Mouse (Mus musculus): ENCODE results near the gene Cntnap5c. TPM values are rescaled to one million over a fixed set of nuclear protein-coding genes. Genes with fewer than 3 reads are reported as not detected.

Cntnap5c gene
- polyA plus RNA-seq, 1 experiment: not detected

DNA sequence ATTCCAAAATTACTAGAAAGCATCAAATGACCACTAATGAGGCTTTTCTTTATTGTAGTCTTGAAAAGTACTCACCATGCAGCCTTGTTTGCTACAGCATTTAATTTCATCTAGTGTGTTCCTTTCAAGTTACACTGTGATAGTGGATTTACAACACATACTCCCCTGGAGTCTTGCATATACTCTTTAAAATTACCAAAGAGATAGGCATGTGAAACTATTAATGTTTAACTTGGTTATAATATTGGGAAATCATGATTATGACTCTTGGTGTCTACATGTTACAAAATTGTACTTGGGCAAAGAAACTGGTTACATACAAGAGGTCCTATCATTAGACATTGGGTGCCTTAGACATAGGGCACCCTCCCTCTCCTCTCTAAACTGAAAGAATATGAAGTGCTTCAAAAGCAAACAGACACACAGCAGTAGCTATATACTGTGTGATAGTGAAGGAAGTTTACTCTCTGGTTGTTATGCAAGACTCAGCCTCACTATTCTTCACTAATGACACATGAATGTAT lies 142.5 kb downstream of the Cntnap5c start:
- Histone ChIP-seq H3K27ac (replicated peaks; ENCODE audit: low read depth, low read length) (no peak overlapping the region), H3K4me3 (ENCODE audit: insufficient read depth, low read depth, low read length) (no peak overlapping the region), H3K4me1 (ENCODE audit: control insufficient read depth, insufficient read depth, insufficient read length, low read length) (no peaks in the 10 kb centered on the region)

DNA sequence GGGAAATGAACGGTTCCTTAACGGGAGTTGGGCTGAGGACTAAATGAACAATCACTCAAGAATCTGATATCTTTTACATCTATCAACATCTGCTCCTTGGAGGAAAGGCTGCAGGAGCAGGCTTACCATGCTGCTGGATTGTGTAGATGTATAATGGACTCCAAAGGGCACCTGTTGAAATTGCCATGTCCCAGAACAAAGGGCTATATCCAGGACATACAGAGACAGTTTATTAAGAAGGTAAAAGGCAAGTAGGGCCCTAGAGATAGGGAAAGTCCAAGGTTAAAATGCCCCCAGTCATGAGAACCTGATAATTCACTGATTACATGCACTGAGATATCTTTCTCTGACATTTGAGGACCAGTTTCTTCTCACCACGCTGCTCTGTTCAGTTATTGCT lies 214.9 kb downstream of the Cntnap5c start:
- Histone ChIP-seq H3K4me1 (ENCODE audit: control insufficient read depth, insufficient read depth, insufficient read length, low read length) (no peaks in the 10 kb centered on the region), H3K27ac (replicated peaks; ENCODE audit: low read depth, low read length) (no peak overlapping the region), H3K4me3 (ENCODE audit: insufficient read depth, low read depth, low read length) (no peak overlapping the region)

DNA sequence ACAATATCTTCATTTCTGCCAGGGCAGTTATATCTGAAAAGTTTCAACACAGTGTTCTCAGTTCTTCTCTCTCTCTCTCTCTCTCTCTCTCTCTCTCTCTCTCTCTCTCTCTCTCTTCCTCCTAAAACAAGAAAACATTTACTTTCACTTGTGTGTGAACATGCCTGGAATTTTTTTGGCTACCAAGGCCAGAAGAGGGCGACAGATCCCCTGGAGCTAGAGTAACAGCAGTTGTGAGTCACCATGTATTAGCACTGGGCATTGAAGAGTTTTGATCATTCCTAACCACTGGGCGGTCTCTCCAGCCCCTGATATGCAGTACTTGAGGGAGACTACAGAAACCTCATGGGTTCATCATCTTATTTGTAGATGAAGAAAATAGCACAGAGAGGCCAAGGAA lies 219.1 kb downstream of the Cntnap5c start:
- Histone ChIP-seq H3K4me3 (ENCODE audit: insufficient read depth, low read depth, low read length) (no peak overlapping the region), H3K4me1 (ENCODE audit: control insufficient read depth, insufficient read depth, insufficient read length, low read length) (no peaks in the 10 kb centered on the region), H3K27ac (replicated peaks; ENCODE audit: low read depth, low read length) (no peak overlapping the region)

DNA sequence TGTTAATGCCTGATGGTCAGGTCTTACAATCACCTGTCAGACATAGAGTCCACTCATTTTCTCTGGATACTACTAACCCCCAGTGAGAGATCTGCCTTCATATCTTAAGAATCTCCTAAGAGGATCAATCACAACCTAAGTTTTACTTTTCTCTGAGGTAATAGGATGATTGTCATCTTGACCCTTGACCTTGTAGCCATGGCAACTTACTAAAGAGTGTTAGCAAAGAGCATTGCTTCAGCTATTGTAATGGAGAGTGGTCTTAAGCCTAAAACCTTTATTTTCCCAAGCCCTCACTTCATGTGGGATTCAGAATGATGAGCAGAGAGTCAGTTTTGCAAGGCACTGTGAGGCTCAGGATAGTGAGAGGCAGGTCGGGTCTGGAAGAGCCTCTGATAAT lies 227.1 kb downstream of the Cntnap5c start:
- no peak overlapping the region for H3K4me3 ChIP-seq (ENCODE audit: insufficient read depth, low read depth, low read length)
- H3K27ac ChIP-seq (replicated peaks; ENCODE audit: low read depth, low read length): no peak overlapping the region
- no peaks in the 10 kb centered on the region for H3K4me1 ChIP-seq (ENCODE audit: control insufficient read depth, insufficient read depth, insufficient read length, low read length)

DNA sequence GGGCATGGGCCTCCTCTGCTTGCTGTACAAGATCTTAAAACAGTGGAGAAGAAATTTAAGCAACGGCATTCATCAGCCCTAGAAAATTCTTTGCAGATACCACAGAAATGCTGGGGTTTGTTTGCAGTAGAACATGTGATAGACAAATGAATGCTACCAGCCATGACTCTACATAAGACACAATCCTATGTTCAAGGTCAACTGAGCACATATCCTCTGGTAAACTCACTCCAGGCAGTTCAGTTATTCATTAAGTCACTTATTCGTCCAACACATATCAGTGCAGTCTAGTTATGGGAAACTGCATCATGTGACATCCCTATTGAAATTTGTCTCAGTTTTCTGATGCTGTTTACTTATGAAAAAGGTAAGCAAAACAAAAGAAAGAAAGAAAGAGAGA lies 229.7 kb downstream of the Cntnap5c start:
- Histone ChIP-seq H3K27ac (replicated peaks; ENCODE audit: low read depth, low read length) (no peak overlapping the region), H3K4me1 (ENCODE audit: control insufficient read depth, insufficient read depth, insufficient read length, low read length) (no peaks in the 10 kb centered on the region), H3K4me3 (ENCODE audit: insufficient read depth, low read depth, low read length) (no peak overlapping the region)

DNA sequence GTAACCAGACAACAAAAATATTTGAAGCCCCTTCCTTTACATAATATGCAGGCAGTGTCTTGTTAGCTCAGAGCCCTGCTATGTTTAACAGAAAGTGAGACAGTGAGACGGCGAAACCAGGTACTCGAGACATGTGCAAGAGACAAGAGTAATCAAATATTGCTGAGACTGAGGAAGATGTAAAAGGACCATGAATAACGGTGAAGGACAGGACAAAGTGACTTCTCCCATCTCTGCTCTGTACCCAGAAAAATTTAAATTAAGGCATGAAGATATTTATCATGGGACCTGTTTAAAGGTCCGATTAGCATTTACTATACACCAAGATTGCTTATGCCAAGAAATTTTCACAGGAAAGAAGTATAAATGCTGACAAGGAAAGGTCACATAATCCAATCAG lies 233.5 kb downstream of the Cntnap5c start:
- no peaks in the 10 kb centered on the region for H3K4me1 ChIP-seq (ENCODE audit: control insufficient read depth, insufficient read depth, insufficient read length, low read length)
- H3K27ac ChIP-seq (replicated peaks; ENCODE audit: low read depth, low read length): no peak overlapping the region
- no peak overlapping the region for H3K4me3 ChIP-seq (ENCODE audit: insufficient read depth, low read depth, low read length)

DNA sequence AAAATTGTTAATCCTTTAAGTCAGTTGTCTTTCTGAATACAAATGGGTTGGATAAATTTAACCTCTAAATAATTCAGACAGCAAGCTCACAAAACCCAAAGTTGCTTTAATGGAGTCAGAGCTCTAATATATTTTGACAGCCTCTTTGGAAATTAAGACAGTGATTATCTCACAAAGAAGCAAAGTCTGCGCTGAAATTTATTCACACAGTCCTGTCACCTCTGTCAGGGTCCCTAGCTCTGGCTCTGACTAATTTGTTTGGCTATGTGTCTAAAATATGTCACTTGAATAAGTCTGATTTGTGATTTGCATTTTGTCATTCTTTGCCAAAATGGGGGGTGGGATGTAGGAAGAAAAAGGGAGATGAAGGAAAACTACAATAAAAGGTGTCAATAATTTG lies 234.0 kb downstream of the Cntnap5c start:
- Histone ChIP-seq H3K4me3 (ENCODE audit: insufficient read depth, low read depth, low read length) (no peak overlapping the region), H3K4me1 (ENCODE audit: control insufficient read depth, insufficient read depth, insufficient read length, low read length) (no peaks in the 10 kb centered on the region), H3K27ac (replicated peaks; ENCODE audit: low read depth, low read length) (no peak overlapping the region)

DNA sequence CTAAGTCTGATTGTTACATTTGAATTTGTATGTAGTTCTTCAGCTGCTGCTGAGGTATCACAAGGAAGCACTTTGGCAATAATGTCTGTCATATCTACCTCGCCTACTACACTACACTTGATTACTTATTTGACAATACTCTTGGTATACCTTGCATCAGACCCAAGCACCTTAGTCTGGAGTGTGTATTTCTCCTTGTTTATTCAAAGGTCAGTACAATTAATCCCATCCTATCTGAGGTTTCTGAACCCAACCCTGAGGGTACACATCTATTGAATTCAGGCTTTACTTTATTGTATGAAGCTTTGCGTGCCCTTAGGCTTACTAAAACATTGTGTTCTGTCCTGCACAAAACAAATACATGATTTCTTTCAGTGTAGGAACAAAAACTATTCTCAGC lies 235.1 kb downstream of the Cntnap5c start:
- Histone ChIP-seq H3K27ac (replicated peaks; ENCODE audit: low read depth, low read length) (no peak overlapping the region), H3K4me3 (ENCODE audit: insufficient read depth, low read depth, low read length) (no peak overlapping the region), H3K4me1 (ENCODE audit: control insufficient read depth, insufficient read depth, insufficient read length, low read length) (no peaks in the 10 kb centered on the region)

DNA sequence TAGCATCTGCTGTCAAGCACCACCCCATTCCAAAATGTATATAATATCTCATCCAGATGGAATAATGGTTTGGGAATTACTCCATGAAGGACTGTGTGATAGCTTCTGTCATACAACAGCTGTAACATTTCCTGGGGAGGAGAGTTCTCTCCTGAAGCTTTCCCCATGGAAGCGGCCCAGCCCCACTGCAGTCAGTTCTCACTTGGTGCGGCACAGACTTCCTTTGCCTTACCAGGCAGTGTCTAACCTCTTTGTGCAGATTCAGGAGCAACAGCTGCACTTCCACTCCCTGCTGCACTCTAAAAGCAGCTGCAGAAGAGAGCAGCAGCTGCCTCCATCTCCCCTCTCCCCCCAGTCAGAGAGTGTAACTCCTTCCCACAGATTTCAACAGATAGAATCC lies 271.8 kb downstream of the Cntnap5c start:
- H3K27ac ChIP-seq (replicated peaks; ENCODE audit: low read depth, low read length): no peak overlapping the region
- H3K4me1 ChIP-seq (ENCODE audit: control insufficient read depth, insufficient read depth, insufficient read length, low read length): no peaks in the 10 kb centered on the region
- no peak overlapping the region for H3K4me3 ChIP-seq (ENCODE audit: insufficient read depth, low read depth, low read length)

DNA sequence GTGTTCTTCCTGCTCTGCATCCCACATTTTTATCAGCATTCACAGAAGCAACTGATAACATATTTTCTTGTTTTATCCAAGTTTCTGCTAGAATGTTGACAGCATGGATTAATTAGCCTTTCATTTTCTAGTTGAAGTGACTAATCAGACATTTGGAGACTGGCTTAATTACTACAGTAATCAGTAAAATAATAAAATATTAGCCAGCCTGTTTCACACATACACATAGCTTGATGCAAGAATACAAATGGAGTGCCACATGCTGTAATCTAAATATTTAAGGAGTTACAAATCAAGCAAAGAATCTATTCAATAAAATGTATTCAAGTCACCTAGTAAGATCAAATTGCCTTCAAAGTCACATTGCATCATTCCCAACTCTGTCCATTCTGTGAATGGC lies 275.8 kb downstream of the Cntnap5c start:
- Histone ChIP-seq H3K4me3 (ENCODE audit: insufficient read depth, low read depth, low read length) (no peak overlapping the region), H3K4me1 (ENCODE audit: control insufficient read depth, insufficient read depth, insufficient read length, low read length) (no peaks in the 10 kb centered on the region), H3K27ac (replicated peaks; ENCODE audit: low read depth, low read length) (no peak overlapping the region)

DNA sequence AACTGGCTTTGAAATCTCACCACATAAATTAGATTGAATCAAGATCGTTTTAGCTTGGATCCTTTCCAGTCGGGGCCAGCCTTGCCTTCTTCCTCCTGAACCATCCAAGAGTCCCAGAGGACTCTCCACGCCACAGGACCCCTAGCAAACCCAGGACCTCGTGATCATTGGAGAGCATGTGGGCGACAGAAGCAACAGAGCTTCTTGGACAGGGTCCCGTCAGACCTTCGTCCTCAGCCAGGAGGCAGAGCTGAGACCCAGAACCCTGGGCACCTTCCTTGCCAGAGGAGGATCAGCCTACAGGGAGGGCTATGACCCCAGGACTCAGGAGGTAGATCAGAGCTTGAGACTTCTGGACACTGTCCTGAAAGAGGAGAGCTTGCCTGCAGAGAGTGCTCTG lies 300.5 kb downstream of the Cntnap5c start:
- Histone ChIP-seq H3K4me1 (ENCODE audit: control insufficient read depth, insufficient read depth, insufficient read length, low read length) (no peaks in the 10 kb centered on the region), H3K27ac (replicated peaks; ENCODE audit: low read depth, low read length) (no peak overlapping the region), H3K4me3 (ENCODE audit: insufficient read depth, low read depth, low read length) (no peak overlapping the region)

DNA sequence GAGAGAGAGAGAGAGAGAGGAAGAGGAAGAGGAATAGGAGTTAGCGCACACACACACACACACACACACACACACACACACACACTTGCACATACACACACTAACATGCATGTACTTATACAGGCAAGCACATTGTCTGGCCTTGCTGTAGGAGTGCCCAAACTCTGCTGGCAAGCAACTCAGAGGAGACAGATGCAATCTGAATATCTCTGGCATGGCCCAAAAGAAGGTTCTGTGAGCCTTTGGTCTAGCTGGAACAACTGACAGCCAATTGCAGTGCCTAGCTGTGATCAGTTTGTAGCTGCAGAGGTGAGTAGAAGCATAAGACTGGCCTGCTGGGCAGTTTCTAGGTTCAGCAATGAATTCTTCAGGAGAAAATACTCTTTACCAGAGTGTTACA lies 313.3 kb downstream of the Cntnap5c start:
- Histone ChIP-seq H3K27ac (replicated peaks; ENCODE audit: low read depth, low read length) (no peak overlapping the region), H3K4me3 (ENCODE audit: insufficient read depth, low read depth, low read length) (no peak overlapping the region), H3K4me1 (ENCODE audit: control insufficient read depth, insufficient read depth, insufficient read length, low read length) (no peaks in the 10 kb centered on the region)

DNA sequence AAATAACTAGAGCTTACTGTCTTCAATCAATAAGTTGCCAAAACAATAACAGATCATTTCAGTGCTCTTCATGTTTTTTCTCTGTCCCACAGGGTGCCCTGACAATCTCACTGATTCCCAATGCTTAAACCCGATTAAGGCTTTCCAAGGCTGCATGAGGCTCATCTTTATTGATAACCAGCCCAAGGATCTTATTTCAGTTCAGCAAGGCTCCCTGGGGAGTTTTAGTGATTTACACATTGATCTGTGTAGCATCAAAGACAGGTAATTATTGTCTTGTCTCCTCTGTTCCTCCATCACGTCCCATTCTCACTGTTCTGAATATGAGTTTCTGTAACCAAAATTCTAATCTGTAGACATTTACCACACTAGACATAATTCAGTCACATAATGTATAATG lies 335.1 kb downstream of the Cntnap5c start:
- Histone ChIP-seq H3K27ac (replicated peaks; ENCODE audit: low read depth, low read length) (no peak overlapping the region), H3K4me1 (ENCODE audit: control insufficient read depth, insufficient read depth, insufficient read length, low read length) (no peaks in the 10 kb centered on the region), H3K4me3 (ENCODE audit: insufficient read depth, low read depth, low read length) (no peak overlapping the region)

DNA sequence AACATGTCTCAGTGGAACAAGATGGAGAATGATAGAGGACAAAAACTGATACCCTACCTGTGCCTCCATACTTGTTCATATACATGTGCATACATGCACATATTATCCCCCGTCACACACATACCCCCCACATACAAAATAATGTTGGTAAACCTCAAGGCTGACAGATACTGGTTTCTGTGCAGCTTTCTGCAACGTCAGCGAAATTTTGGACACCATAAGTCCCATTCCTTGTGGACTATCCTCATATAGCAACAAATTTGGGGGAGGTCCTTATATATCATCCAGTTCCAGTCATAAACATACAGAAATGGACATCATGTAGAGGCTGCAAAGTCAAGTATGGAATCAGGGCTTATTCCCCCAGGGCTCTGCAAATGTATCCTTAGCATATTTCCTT lies 338.5 kb downstream of the Cntnap5c start:
- no peaks in the 10 kb centered on the region for H3K4me1 ChIP-seq (ENCODE audit: control insufficient read depth, insufficient read depth, insufficient read length, low read length)
- no peak overlapping the region for H3K4me3 ChIP-seq (ENCODE audit: insufficient read depth, low read depth, low read length)
- no peak overlapping the region for H3K27ac ChIP-seq (replicated peaks; ENCODE audit: low read depth, low read length)

DNA sequence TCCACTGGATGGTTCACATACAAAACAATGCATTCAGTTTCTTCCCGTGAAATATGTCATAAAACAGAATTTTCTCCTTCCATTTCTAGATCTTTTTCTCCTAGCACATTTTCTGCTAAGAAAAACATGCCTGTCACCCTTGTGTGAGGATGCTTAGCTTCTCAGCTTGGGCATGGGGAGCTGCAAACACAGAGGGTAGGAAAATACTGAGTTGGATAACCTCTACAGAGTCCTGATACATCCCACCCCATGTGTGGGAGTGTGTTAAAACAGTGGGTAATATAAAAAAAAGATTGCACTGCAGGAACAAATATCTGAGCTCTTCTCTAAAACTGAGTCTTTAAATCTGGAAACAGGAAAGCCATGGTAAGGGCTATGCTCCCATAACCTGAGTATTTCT lies 339.0 kb downstream of the Cntnap5c start:
- H3K27ac ChIP-seq (replicated peaks; ENCODE audit: low read depth, low read length): no peak overlapping the region
- H3K4me1 ChIP-seq (ENCODE audit: control insufficient read depth, insufficient read depth, insufficient read length, low read length): no peaks in the 10 kb centered on the region
- H3K4me3 ChIP-seq (ENCODE audit: insufficient read depth, low read depth, low read length): no peak overlapping the region

DNA sequence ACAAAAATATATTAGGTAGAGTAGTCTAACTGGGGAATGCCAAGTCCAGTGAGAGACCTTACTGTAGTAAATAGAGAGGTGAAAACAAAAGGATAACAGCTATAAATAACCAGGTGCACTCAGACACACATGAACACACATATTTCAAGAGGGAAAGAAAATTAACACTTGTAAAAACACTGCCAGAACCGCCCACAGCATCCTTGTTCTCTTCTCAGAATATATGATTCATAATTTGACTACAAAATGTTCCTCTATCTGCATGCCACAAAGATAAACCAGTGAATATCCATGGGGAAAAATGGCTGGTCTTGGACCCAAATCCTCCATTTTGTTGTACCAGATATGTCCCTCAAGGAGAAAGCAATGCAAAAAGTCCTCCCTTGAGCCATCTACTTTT lies 417.8 kb downstream of the Cntnap5c start:
- no peak overlapping the region for H3K4me3 ChIP-seq (ENCODE audit: insufficient read depth, low read depth, low read length)
- no peaks in the 10 kb centered on the region for H3K4me1 ChIP-seq (ENCODE audit: control insufficient read depth, insufficient read depth, insufficient read length, low read length)
- H3K27ac ChIP-seq (replicated peaks; ENCODE audit: low read depth, low read length): no peak overlapping the region

DNA sequence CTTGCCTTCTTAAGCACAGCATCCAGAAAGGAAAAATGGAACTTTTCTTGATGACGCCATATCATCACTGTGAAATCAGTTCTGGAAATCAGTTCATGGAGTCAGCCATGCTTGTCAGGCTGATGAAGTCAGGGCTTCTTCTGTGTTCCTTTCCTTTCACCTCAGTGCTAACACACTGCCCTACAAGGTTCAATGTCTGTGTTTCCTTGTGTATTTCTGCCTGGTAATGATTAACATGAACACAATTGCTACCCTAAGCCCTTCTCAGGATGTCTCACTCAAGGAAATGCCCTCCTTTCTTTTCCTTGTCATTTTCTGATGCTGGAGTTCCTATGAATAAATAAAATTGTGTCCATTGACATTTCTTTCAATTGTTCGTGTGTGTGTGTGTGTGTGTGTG lies 431.8 kb downstream of the Cntnap5c start:
- Histone ChIP-seq H3K4me1 (ENCODE audit: control insufficient read depth, insufficient read depth, insufficient read length, low read length) (no peaks in the 10 kb centered on the region), H3K27ac (replicated peaks; ENCODE audit: low read depth, low read length) (no peak overlapping the region), H3K4me3 (ENCODE audit: insufficient read depth, low read depth, low read length) (no peak overlapping the region)
